ENCODE assay signal across 26 mouse cellular contexts in the genomic region with DNA sequence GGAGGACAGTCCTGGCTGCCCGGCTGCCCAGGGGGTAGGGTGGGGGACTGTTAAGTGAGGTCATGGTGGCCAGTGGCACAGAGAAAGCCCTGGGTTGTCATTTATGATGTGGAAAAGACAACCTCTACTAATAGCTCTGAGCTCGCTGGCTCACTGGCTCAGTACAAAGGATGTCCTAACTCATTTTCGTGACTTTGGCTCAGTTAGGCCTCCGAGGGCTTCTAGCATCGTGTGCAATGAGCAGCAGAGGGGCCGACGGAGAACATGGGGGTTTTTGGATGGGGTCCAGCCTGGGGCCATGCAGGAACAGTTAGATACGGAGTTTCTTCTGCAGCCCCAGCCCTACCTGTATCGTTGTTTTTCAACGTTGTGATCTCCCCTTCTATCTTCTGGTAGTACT.
"Had no signal": no experiment of that assay in that cellular context is flagged by ENCODE, and none has a peak within 500 bp of the region (broad histone marks: within the 10 kb centered on the region; RNA-seq: fewer than 3 reads in every experiment).

No protein-coding gene starts in this region.

- DNase-seq: cerebellum, adult 8-10 months; cerebellum, adult 9-10 months; cerebellum, postnatal 10 days; cerebellum, postnatal 25 days; cerebellum, postnatal 36 days; embryo, embryonic 11 days; forebrain, postnatal 0 days; gastrocnemius, adult 2 months; gastrocnemius, postnatal 10 days; gastrocnemius, postnatal 14 days; gastrocnemius, postnatal 25 days; gastrocnemius, postnatal 36 days; heart, adult 11 months; heart, adult 18-20 months; heart, adult 2 months had no signal

- ATAC-seq: forebrain, embryonic 13.5 days; forebrain, embryonic 14.5 days; forebrain, embryonic 15.5 days; forebrain, embryonic 16.5 days; forebrain, postnatal 0 days had no signal

- H3K27ac ChIP-seq: embryonic facial prominence, embryonic 12.5 days; embryonic facial prominence, embryonic 13.5 days; embryonic facial prominence, embryonic 15.5 days; forebrain, embryonic 10.5 days; forebrain, embryonic 12.5 days; forebrain, embryonic 13.5 days; forebrain, embryonic 15.5 days; gastrocnemius, adult 2 months; heart, adult 2 months had no signal

- H3K4me3 ChIP-seq: embryonic facial prominence, embryonic 12.5 days; embryonic facial prominence, embryonic 13.5 days; embryonic facial prominence, embryonic 15.5 days; erythroblast, embryonic 14.5 days; forebrain, embryonic 10.5 days; forebrain, embryonic 12.5 days; forebrain, embryonic 13.5 days; forebrain, embryonic 15.5 days; gastrocnemius, adult 2 months; heart, adult 2 months; heart, embryonic 10.5 days had no signal

- H3K9ac ChIP-seq: embryonic facial prominence, embryonic 12.5 days; embryonic facial prominence, embryonic 13.5 days; embryonic facial prominence, embryonic 15.5 days; forebrain, embryonic 12.5 days; forebrain, embryonic 13.5 days; forebrain, embryonic 15.5 days; forebrain, postnatal 0 days had no signal

- H3K9me3 ChIP-seq: embryonic facial prominence, embryonic 12.5 days; embryonic facial prominence, embryonic 13.5 days; embryonic facial prominence, embryonic 15.5 days; forebrain, embryonic 10.5 days; forebrain, embryonic 12.5 days; forebrain, embryonic 13.5 days; forebrain, embryonic 15.5 days; heart, embryonic 10.5 days had no signal

- H3K27me3 ChIP-seq: embryonic facial prominence, embryonic 12.5 days; embryonic facial prominence, embryonic 15.5 days; forebrain, embryonic 12.5 days; forebrain, embryonic 13.5 days; forebrain, embryonic 15.5 days had no signal

- H3K36me3 ChIP-seq: embryonic facial prominence, embryonic 12.5 days; embryonic facial prominence, embryonic 13.5 days; embryonic facial prominence, embryonic 15.5 days; forebrain, embryonic 10.5 days; forebrain, embryonic 12.5 days; forebrain, embryonic 15.5 days; heart, embryonic 10.5 days had no signal

- H3K4me2 ChIP-seq: embryonic facial prominence, embryonic 12.5 days; embryonic facial prominence, embryonic 13.5 days; embryonic facial prominence, embryonic 15.5 days; forebrain, embryonic 12.5 days; forebrain, embryonic 13.5 days; forebrain, embryonic 15.5 days had no signal

- H3K4me1 ChIP-seq: embryonic facial prominence, embryonic 12.5 days; embryonic facial prominence, embryonic 15.5 days; forebrain, embryonic 12.5 days; forebrain, embryonic 13.5 days; forebrain, embryonic 15.5 days had no signal
